Mouse (Mus musculus) brain, adult 2 months (tissue): ENCODE results near the gene B4galnt1.
A peak's percentile ranks its signal among the peaks of the same experiment; 100 is the strongest.
"Not testable (repeated sequence)": the region's sequence is repeated elsewhere in the genome, so short reads cannot be mapped to it uniquely, and the experiment has no call there.

Experiments
- DNase-seq: peaks from one replicate; pipeline ENCODE4 v3.0.0; 2011; ENCODE audit warnings: low read depth, low spot score

The B4galnt1 gene

GRCm38 (mm10) chr10:127188465-127189115, 23.6 kb downstream of the B4galnt1 start:
- peak; percentile 85 for DNase-seq

- peak; percentile 51 for DNase-seq
These were observed 24.2 kb downstream of the B4galnt1 start for GRCm38 (mm10) chr10:127189116-127189650.

GRCm38 (mm10) chr10:127189651-127190381, 24.8 kb downstream of the B4galnt1 start, which contains the start of gene Arhgef25:
Gene Arhgef25 (minus strand): TSS chr10:127190083.
- no peak for DNase-seq

GRCm38 (mm10) chr10:127190398-127191190, 25.6 kb downstream of the B4galnt1 start:
- DNase-seq = no peak

GRCm38 (mm10) chr10:127191191-127192056, 26.4 kb downstream of the B4galnt1 start:
- DNase-seq = no peak

- DNase-seq = not testable (repeated sequence)
These were observed 27.0 kb downstream of the B4galnt1 start for GRCm38 (mm10) chr10:127192057-127192328.

- DNase-seq = no peak
These were observed 28.0 kb downstream of the B4galnt1 start for GRCm38 (mm10) chr10:127193011-127193410.

- peak; percentile 73 for DNase-seq
These were observed 29.7 kb downstream of the B4galnt1 start for GRCm38 (mm10) chr10:127194428-127195327.

GRCm38 (mm10) chr10:127195328-127196129, 30.5 kb downstream of the B4galnt1 start, which contains the start of gene Dtx3:
Gene Dtx3 (minus strand): TSS chr10:127195728.
- DNase-seq = peak; percentile 79

- peak; percentile 93 for DNase-seq
These were observed 31.4 kb downstream of the B4galnt1 start for GRCm38 (mm10) chr10:127196392-127196791.

GRCm38 (mm10) chr10:127197104-127197503, 32.1 kb downstream of the B4galnt1 start:
- DNase-seq = no peak

- peak; percentile 74 for DNase-seq
These were observed 32.6 kb downstream of the B4galnt1 start for GRCm38 (mm10) chr10:127197505-127198110.

GRCm38 (mm10) chr10:127198492-127198891, 33.5 kb downstream of the B4galnt1 start:
- DNase-seq = no peak

GRCm38 (mm10) chr10:127199068-127199467, 34.0 kb downstream of the B4galnt1 start:
- no peak for DNase-seq

- no peak for DNase-seq
These were observed 34.4 kb downstream of the B4galnt1 start for GRCm38 (mm10) chr10:127199474-127199873.

- DNase-seq = peak; percentile 46
These were observed 35.3 kb downstream of the B4galnt1 start for GRCm38 (mm10) chr10:127200279-127200678.

GRCm38 (mm10) chr10:127203106-127203505, 38.1 kb downstream of the B4galnt1 start:
- DNase-seq = no peak

- DNase-seq = no peak
These were observed 39.6 kb downstream of the B4galnt1 start for GRCm38 (mm10) chr10:127204589-127204988.

- no peak for DNase-seq
These were observed 40.3 kb downstream of the B4galnt1 start for GRCm38 (mm10) chr10:127205373-127205772.
